Mouse (Mus musculus): ENCODE measurements around the gene Arf3.
"Not testable (repeated sequence)": the region's sequence is repeated elsewhere in the genome, so short reads cannot be mapped to it uniquely, and the experiment has no call there.

Gene Arf3

GRCm38 (mm10) chr15:98762670-98763529 is at the start of gene Arf3:
Gene Arf3, minus strand, starts transcription at chr15:98763214.
- peak; percentile 98 for DNase-seq

- not testable (repeated sequence) for DNase-seq
These were observed 47.2 kb upstream of the Arf3 start for GRCm38 (mm10) chr15:98810212-98810611.

GRCm38 (mm10) chr15:98809390-98809789 is 46.4 kb upstream of the Arf3 start, which contains the start of gene Ddn:
Gene Ddn, minus strand, starts transcription at chr15:98809490.
- DNase-seq, result no peak

GRCm38 (mm10) chr15:98808651-98809134 is 45.7 kb upstream of the Arf3 start:
- DNase-seq, result no peak

GRCm38 (mm10) chr15:98807895-98808650 is 45.1 kb upstream of the Arf3 start:
- peak; percentile 74 for DNase-seq

- DNase-seq, result no peak
These were observed 44.1 kb upstream of the Arf3 start for GRCm38 (mm10) chr15:98806809-98807770.

GRCm38 (mm10) chr15:98806071-98806808 is 43.2 kb upstream of the Arf3 start:
- no peak for DNase-seq

- DNase-seq, result peak; percentile 53
These were observed 42.5 kb upstream of the Arf3 start for GRCm38 (mm10) chr15:98805324-98806040.

GRCm38 (mm10) chr15:98804054-98804453 is 41.0 kb upstream of the Arf3 start:
- peak; percentile 80 for DNase-seq

- DNase-seq, result no peak
These were observed 39.9 kb upstream of the Arf3 start for GRCm38 (mm10) chr15:98802926-98803325.

- DNase-seq, result peak; percentile 70
These were observed 36.4 kb upstream of the Arf3 start for GRCm38 (mm10) chr15:98799396-98799795.

- DNase-seq, result no peak
These were observed 35.9 kb upstream of the Arf3 start for GRCm38 (mm10) chr15:98798903-98799302.

GRCm38 (mm10) chr15:98797835-98798492 is 35.0 kb upstream of the Arf3 start:
- no peak for DNase-seq

GRCm38 (mm10) chr15:98796803-98797595 is 34.0 kb upstream of the Arf3 start:
- DNase-seq, result no peak

GRCm38 (mm10) chr15:98793141-98793698 is 30.2 kb upstream of the Arf3 start:
- no peak for DNase-seq

- no peak for DNase-seq
These were observed 29.4 kb upstream of the Arf3 start for GRCm38 (mm10) chr15:98792233-98793020.

GRCm38 (mm10) chr15:98791771-98792170 is 28.8 kb upstream of the Arf3 start:
- no peak for DNase-seq

GRCm38 (mm10) chr15:98791221-98791620 is 28.2 kb upstream of the Arf3 start:
- no peak for DNase-seq

Data from thymus, postnatal 25 days (tissue).